Mouse (Mus musculus) adrenal gland (tissue): ENCODE data around the gene Dapk2.

Source experiments
- intact Hi-C: fragments of 180-260 bp; cut with DNase I; formaldehyde crosslinking; loops from one replicate; pipeline ENCODE4 v1.15.1; 2025

Dapk2 gene

GRCm38 (mm10) chr9:66274657-66275056 is 116.6 kb downstream of the Dapk2 start:
- intact Hi-C loops: no loop called here

- intact Hi-C loops: no loop called here
Measured at GRCm38 (mm10) chr9:66275267-66275991, 117.4 kb downstream of the Dapk2 start.

- intact Hi-C loops: no loop called here
Measured at GRCm38 (mm10) chr9:66276062-66276461, 118.0 kb downstream of the Dapk2 start.

GRCm38 (mm10) chr9:66276697-66277385 is 118.8 kb downstream of the Dapk2 start:
- intact Hi-C loops: no loop called here

- intact Hi-C loops: loop anchor here (10.0 kb wide), 1 partner anchor 125 kb away; the partner anchor contains the start of gene Dapk2
Measured at GRCm38 (mm10) chr9:66279647-66280046, 121.6 kb downstream of the Dapk2 start.

DNA sequence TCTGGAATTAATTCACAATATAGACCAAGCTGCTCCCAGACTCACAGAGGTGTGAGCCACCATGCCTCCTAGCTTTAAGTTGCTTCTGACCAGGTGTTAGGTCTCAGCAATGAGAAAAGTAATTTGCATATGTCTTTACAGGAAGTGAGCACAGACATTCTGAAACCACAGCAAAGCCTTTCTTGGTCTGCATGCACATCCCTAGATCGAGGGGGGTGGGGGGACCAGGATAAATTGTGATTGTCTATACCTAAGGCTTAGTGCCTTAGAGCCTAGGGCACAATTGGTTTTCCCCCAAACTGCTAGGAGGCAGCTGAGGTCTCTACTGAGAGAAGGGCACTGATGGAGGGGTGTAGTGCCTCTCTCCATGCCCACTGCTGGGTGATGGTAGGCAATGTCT is 122.5 kb downstream of the Dapk2 start:
- intact Hi-C loops: loop anchor here (10.0 kb wide), 1 partner anchor 126 kb away; the partner anchor contains the start of gene Dapk2

- intact Hi-C loops: loop anchor here (10.0 kb wide), 1 partner anchor 127 kb away; the partner anchor contains the start of gene Dapk2
Measured at GRCm38 (mm10) chr9:66281501-66281951, 123.5 kb downstream of the Dapk2 start.

DNA sequence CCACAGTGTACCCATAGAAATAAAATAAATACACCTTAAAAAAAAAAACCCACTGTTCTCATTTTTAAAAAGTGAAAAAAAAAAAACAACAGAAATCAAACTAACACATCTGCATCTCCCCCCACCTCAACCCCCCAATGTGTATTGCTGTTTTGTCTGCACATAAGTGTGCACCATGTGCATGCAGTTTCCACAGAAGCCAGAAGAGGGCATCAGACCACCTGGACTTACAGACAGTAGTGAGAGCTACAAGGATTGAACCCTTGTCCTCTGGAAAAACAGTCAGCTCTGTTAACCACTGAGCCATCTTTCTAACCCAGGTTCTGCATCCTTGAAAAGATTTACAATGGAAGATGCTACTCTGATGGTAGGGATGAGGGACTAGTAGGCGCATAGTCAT is 124.6 kb downstream of the Dapk2 start:
- intact Hi-C loops: loop anchor here (10.0 kb wide), 1 partner anchor 128 kb away; the partner anchor contains the start of gene Dapk2

DNA sequence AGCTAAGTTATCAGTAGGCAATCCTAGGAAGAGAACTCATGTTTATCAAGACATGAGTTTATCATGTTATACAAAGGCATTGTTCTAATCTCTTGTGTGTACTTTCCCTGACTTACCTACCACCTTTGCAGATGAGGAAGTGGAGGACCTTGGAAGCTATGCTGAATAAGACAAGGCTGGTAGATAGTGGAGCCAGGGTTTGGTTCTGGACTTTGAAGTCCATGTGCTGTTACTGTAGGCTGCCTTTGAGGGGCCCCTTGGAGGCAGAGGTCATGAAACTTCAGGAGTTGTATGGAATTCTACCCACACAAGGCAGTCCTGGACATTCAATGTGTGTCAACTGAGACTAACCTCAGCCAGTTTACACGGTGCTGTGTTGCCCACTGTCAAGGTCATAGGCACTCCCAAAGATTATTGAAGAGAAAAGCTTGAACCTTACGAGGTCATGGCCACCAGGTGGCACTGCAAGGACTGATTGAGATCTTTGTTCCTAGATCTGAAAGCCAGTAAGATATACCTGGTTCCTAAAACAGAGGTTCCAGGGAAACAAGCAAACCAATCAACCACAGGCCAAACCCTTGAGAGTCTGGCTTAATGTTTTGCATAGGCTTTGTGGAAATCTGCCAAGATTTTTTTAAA is 125.7 kb downstream of the Dapk2 start:
- intact Hi-C loops: loop anchor here (10.0 kb wide), 1 partner anchor 129 kb away; the partner anchor contains the start of gene Dapk2

- intact Hi-C loops: loop anchor here (10.0 kb wide), 1 partner anchor 130 kb away; the partner anchor contains the start of gene Dapk2
Measured at GRCm38 (mm10) chr9:66285241-66285640, 127.2 kb downstream of the Dapk2 start.

- intact Hi-C loops: loop anchor here (10.0 kb wide), 1 partner anchor 131 kb away; the partner anchor contains the start of gene Dapk2
Measured at GRCm38 (mm10) chr9:66285901-66286300, 127.9 kb downstream of the Dapk2 start.

GRCm38 (mm10) chr9:66290727-66291126 is 132.7 kb downstream of the Dapk2 start:
- intact Hi-C loops: no loop called here

GRCm38 (mm10) chr9:66293319-66293718 is 135.3 kb downstream of the Dapk2 start:
- intact Hi-C loops: no loop called here

- intact Hi-C loops: no loop called here
Measured at GRCm38 (mm10) chr9:66294227-66294626, 136.2 kb downstream of the Dapk2 start.

DNA sequence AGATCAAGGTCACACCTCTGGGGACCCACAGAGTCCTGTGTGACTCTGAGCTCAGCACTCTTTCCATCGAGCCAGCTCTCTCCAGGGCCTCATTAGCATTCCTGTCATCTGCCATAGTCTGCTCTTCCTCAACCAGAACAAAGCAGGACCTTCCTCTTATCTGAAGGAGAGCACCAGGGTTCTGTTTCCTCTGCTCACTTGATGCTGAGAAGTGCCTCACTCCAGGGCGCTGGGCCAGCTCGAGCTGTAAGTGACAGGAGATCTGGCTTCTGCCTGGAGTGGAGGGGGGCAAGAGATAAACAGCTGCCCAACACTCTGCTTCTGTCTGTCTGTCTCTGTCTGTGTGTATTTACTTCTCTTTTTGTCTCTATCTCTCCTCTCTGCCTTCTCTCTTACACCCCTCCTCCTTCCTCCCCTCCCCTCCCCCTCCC is 137.0 kb downstream of the Dapk2 start:
- intact Hi-C loops: no loop called here

- intact Hi-C loops: no loop called here
Measured at GRCm38 (mm10) chr9:66295577-66296120, 137.6 kb downstream of the Dapk2 start.

DNA sequence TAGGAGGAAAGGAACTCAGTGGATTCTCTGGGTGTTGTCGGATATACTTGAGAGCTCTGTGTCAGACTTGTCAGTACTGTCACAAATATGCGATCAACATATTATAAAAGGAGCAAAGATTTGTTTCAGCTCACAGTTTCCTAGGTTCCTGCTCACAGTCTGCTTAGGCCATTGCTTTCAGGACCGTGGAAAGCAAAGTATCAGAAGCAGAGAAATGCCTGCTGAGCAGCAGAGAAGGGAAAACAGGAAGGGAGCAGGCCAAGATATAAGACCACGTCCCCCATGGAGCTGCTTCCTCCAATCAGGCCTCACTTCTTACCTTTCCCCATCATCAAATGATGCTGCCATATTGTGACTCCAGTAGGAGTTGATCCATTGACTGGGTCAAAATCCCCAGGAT is 140.8 kb downstream of the Dapk2 start:
- intact Hi-C loops: no loop called here

DNA sequence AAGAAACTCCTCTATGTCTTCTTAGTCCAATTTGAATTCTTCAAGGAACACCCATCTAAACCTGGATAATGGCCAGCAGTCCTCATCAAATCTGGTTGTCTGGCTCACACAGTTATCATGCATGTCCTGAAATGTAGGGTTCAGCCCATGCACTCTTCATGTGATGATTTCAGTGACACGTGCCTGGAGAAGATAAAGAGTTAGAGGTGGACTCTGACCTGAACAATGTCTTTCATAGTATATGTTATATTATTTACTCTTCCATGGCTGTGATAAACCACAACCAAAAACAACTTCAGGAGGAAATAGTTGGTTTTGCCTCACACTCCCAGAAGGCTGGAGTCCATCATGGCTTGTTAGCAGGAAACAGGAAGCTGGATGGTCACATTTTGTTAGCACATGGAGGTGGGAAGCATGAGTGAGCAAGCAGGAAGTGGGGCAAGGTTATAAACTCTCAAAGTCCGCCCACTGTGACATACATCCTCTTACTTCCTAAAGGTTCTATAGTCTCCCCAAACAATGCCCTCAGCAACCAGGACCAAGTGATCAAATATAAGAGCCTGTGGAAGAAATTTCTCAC is 142.5 kb downstream of the Dapk2 start:
- intact Hi-C loops: no loop called here

- intact Hi-C loops: no loop called here
Measured at GRCm38 (mm10) chr9:66304320-66305090, 146.5 kb downstream of the Dapk2 start.
